ENCODE assay signal across 8 mouse cellular contexts in the genomic region with DNA sequence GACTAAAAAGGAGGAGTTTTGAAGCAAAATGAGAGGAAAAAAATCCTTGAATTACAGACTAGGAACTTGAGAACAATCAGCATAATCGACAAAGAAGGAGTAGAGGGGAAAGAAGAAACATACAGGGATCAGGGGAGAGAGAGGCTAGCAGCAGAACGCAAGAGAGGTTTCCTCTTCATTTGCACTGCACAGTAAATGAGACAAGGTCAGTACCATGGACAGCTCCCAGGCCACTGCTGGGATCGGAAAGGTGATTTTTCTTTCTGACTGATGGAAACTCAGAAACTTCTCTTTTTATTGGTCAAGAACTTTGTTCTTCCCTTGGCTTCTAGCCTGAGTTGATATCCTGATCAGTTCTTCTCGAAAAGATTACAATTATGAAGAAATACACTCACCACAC. TPM values are rescaled to one million over a fixed set of nuclear protein-coding genes. Genes with fewer than 3 reads are reported as not detected.
DNase-seq lines count a peak whose midpoint lies in the region; ATAC-seq and TF ChIP-seq lines count a peak whose summit lies in the region.

No protein-coding gene starts in this region.

- H3K4me2 ChIP-seq in kidney, embryonic 15.5 days, result no peak overlapping the region
- H3K4me2 ChIP-seq in liver, embryonic 14.5 days (ENCODE audit: low read depth), result no peak overlapping the region

- TF ChIP-seq EP300 in liver, embryonic 14.5 days (IDR thresholded peaks at IDR 0.05; ENCODE audit: low read depth), result no peak

- H3K9me3 ChIP-seq in kidney, embryonic 15.5 days (replicated peaks), result no peaks in the 10 kb centered on the region
- no peaks in the 10 kb centered on the region for H3K9me3 ChIP-seq in liver, embryonic 14.5 days (ENCODE audit: control insufficient read depth, low read length)

- no peak for TF ChIP-seq CTCF in liver, embryonic 14.5 days (IDR thresholded peaks at IDR 0.05; ENCODE audit: low read depth)

- no peaks in the 10 kb centered on the region for H3K36me3 ChIP-seq in kidney, embryonic 15.5 days
- H3K36me3 ChIP-seq in liver, embryonic 14.5 days (replicated peaks; ENCODE audit: control insufficient read depth, insufficient read depth, low read depth), result no peaks in the 10 kb centered on the region

- WGBS in kidney, embryonic 15.5 days, result 4% methylated on average over 4 of the region's 4 CpGs
- 2% methylated on average over 4 of the region's 4 CpGs for WGBS in liver, embryonic 14.5 days (ENCODE audit: insufficient replicate concordance)

- H3K27ac ChIP-seq in kidney, embryonic 15.5 days, result no peak overlapping the region
- H3K27ac ChIP-seq in liver, embryonic 14.5 days, result no peak overlapping the region

- peaks cover 18% of the 10 kb centered on the region; the same call in 1 of the 2 replicates for H3K4me1 ChIP-seq in kidney, embryonic 15.5 days
- no peaks in the 10 kb centered on the region for H3K4me1 ChIP-seq in liver, embryonic 14.5 days (replicated peaks; ENCODE audit: control insufficient read depth in 2 of 2, insufficient read depth in 2 of 2, low read length in 1 of 2)

- no peak overlapping the region for H3K4me3 ChIP-seq in kidney, embryonic 15.5 days (replicated peaks)
- H3K4me3 ChIP-seq in liver, embryonic 14.5 days (ENCODE audit: insufficient read depth in 1 of 2, low read depth in 2 of 2, low read length in 2 of 2), result no peak overlapping the region

- no peak for ATAC-seq in kidney, embryonic 15.5 days (replicated peaks; ENCODE audit: low FRiP score)
- ATAC-seq in liver, embryonic 14.5 days (ENCODE audit: insufficient read depth), result no peak

- H3K27me3 ChIP-seq in kidney, embryonic 15.5 days, result peaks cover 35% of the 10 kb centered on the region
- H3K27me3 ChIP-seq in liver, embryonic 14.5 days (ENCODE audit: control insufficient read depth, insufficient read depth, low read length), result peaks cover 5% of the 10 kb centered on the region; the same call in 1 of the 2 replicates

- H3K9ac ChIP-seq in kidney, embryonic 15.5 days, result no peak overlapping the region
- H3K9ac ChIP-seq in liver, embryonic 14.5 days (replicated peaks), result no peak overlapping the region

- DNase-seq in kidney, adult 8-10 months, result peak; percentile 2 to 45
- DNase-seq in ZHBTc4 (ENCODE audit: low read depth, low spot score), result peak; percentile 65
- DNase-seq in embryo, embryonic 11.5 days (ENCODE audit: low read depth, low spot score), result peak; percentile 56
- peak in 2 of 3 experiments; percentile 4 to 9 for DNase-seq in liver, embryonic 14.5 days (ENCODE audit: low read depth in 3 of 3, low spot score in 3 of 3)
- peak; percentile 24 for DNase-seq in yolk sac, embryonic 10.5 days (ENCODE audit: low spot score)
- DNase-seq in layer of hippocampus, adult 8-10 months (ENCODE audit: low spot score in 2 of 2), result no peak
- no peak for DNase-seq in MN1 (ENCODE audit: low spot score)

RNA-seq across cellular contexts. Expression of a gene that starts 1.4 kb away (rescaled TPM):
- 6.8 and 7.3 TPM in 2 replicates for polyA plus RNA-seq in kidney, embryonic 15.5 days (2015; fragmentation: Nextera tagmentation; extraction: Ambion mirVana)
- polyA plus RNA-seq in liver, embryonic 14.5 days (2012; rRNA removed), result 0.15 and 0.17 TPM in 2 replicates
- polyA plus RNA-seq in liver, embryonic 14.5 days (2014; fragmentation: Nextera tagmentation; extraction: Ambion mirVana), result 0.15 and 0.23 TPM in 2 replicates
- 100 to 1,000 TPM; 191 to 204 (median 202) TPM for total RNA-seq in layer of hippocampus, adult 8-10 months (2022)

Comparison
In these comparisons a context has a peak if more than half of its experiments do, and no peak if none do; other contexts are left out.
1. DNase-seq: peak in kidney, adult 8-10 months (2 of 2), ZHBTc4 (single experiment), embryo, embryonic 11.5 days (single experiment), liver, embryonic 14.5 days (2 of 3) and yolk sac, embryonic 10.5 days (single experiment); none in layer of hippocampus, adult 8-10 months (0 of 2) and MN1 (single experiment).